Mouse (Mus musculus) kidney, postnatal 0 days (tissue): Measurements from ENCODE around the gene Heatr4. TPM values are rescaled to one million over a fixed set of nuclear protein-coding genes. Genes with fewer than 3 reads are reported as not detected.
"Not testable (repeated sequence)": the region's sequence is repeated elsewhere in the genome, so short reads cannot be mapped to it uniquely, and the experiment has no call there.

Experiments used
- ATAC-seq: fragments of 200-750 bp; cut with Nextera tagmentation; replicated peaks from 2 replicates; pipeline ENCODE4 v1.8.0; 2017; ENCODE audit warnings: low read depth, moderate number of reproducible peaks, moderate TSS enrichment, moderate library complexity; ENCODE audit not compliant: low FRiP score
- DNase-seq: peaks from one replicate; pipeline ENCODE4 v3.0.0-alpha.2; 2016; ENCODE audit warnings: low spot score
- H3K27ac ChIP-seq: fragments of 300-500 bp; sonication (generic); 2 replicates; pipeline ENCODE4 v1.5.1; 2014; ENCODE audit warnings: mild to moderate bottlenecking
- H3K27me3 ChIP-seq: fragments of 300-500 bp; sonication (generic); 2 replicates; pipeline ENCODE4 v1.6.1; 2014; ENCODE audit warnings: low read length, mixed read lengths; ENCODE audit not compliant: insufficient read depth
- H3K36me3 ChIP-seq: fragments of 300-500 bp; sonication (generic); 2 replicates; pipeline ENCODE4 v1.6.1; 2014; ENCODE audit warnings: low read length, mixed read lengths; ENCODE audit not compliant: insufficient read depth
- H3K4me1 ChIP-seq: fragments of 300-500 bp; sonication (generic); replicated peaks from 2 replicates; pipeline ENCODE4 v1.6.1; 2014; ENCODE audit warnings: antibody characterized with exemption, low read length, mixed read lengths; ENCODE audit not compliant: insufficient read depth
- H3K4me2 ChIP-seq: fragments of 300-500 bp; sonication (generic); 2 replicates; pipeline ENCODE4 v1.6.1; 2014; ENCODE audit warnings: mild to moderate bottlenecking, low read length, moderate library complexity, mixed read lengths
- H3K4me3 ChIP-seq: fragments of 300-500 bp; sonication (generic); replicated peaks from 2 replicates; pipeline ENCODE4 v1.5.1; 2014; ENCODE audit warnings: low read depth, low read length
- H3K9ac ChIP-seq: fragments of 300-500 bp; sonication (generic); 2 replicates; pipeline ENCODE4 v1.6.1; 2014; ENCODE audit warnings: low read depth, low read length
- H3K9me3 ChIP-seq: fragments of 300-500 bp; sonication (generic); replicated peaks from 2 replicates; pipeline ENCODE4 v1.6.1; 2016; ENCODE audit warnings: low read length, inconsistent platforms, mixed read lengths
- CTCF ChIP-seq: IDR thresholded peaks from 2 replicates; pipeline ENCODE4 v1.5.1; 2016; ENCODE audit warnings: antibody characterized with exemption, low read depth, mild to moderate bottlenecking, moderate library complexity
- WGBS: fragments of 180-500 bp; shearing (Covaris S2); extraction: QIAGEN DNeasy Blood & Tissue Kit; methylation state at CpG from one replicate; pipeline ENCODE4 v1.1.7; 2014; 5-methylcytosine and 5-hydroxymethylcytosine counted together
- polyA plus RNA-seq: library from polyadenylated mRNA; unstranded; fragments of >200 nt; fragmentation: Nextera tagmentation; extraction: Ambion mirVana; gene quantifications from 2 replicates; pipeline ENCODE4 v1.2.1, GENCODE M21; 2015

The Heatr4 gene
- polyA plus RNA-seq, 1 experiment from 2014 or later: not detected

DNA sequence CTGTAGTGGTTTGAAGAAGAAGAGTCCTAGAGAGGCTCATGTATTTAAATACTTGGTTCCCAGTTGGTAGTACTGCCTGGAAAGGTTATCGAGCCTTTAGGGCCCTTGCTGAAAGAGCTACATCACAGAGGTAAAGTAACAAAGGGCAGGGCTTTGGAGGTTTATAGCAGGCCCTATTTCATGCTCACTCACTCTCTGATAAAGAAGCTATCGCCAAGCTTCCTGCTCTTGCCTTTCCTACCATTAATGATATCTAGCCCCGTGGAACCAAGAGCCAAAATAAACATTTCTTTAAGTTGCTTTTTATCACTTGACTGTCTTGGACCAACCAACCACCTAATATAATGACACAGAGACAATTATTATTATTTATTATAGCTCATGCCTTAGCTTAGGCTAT is 15.8 kb upstream of the Heatr4 start:
- H3K27ac ChIP-seq: no peak overlapping the region
- H3K4me3 ChIP-seq: no peak overlapping the region
- WGBS: 19% methylated on average over 3 of the region's 3 CpGs
- H3K36me3 ChIP-seq: no peaks in the 10 kb centered on the region
- ATAC-seq (no peak), DNase-seq (no peak)
- no peak overlapping the region for H3K4me2 ChIP-seq
- no peak for TF ChIP-seq CTCF
- no peak overlapping the region for H3K9ac ChIP-seq
- peaks cover 3% of the 10 kb centered on the region; the same call in 1 of the 2 replicates for H3K9me3 ChIP-seq
- H3K4me1 ChIP-seq: no peaks in the 10 kb centered on the region
- no peaks in the 10 kb centered on the region for H3K27me3 ChIP-seq

DNA sequence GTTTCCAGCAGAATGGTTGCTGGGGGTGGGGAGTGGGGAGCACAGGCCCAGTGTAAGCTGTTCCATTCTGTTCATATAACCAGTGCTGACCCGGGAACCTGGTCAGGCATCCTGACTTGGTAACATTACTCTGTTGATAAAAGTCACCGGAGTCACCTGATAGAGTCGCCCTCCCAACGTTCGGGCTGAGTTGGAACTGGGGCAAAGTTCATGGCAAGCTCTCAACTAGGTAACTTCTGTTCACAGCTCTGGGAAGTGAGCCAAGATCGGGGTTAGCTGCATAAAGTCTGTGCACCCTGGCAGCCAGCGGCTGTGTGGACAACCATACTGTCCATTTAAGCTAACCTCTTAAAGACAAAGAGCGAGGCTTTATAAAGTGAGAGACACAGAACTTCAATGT is 14.6 kb upstream of the Heatr4 start:
- peak; percentile 83 for ATAC-seq
- H3K9ac ChIP-seq: not testable (repeated sequence)
- H3K27ac ChIP-seq: 0 out of 2 replicates have a peak overlapping the region, but pooled peaks have one; percentile 22

GRCm38 (mm10) chr12:83998341-83999107 is 13.9 kb upstream of the Heatr4 start:
- H3K9me3 ChIP-seq: peaks cover 3% of the 10 kb centered on the region; the same call in 1 of the 2 replicates
- no peak for TF ChIP-seq CTCF
- H3K4me3 ChIP-seq: no peak overlapping the region
- 0 out of 2 replicates have a peak, but pooled peaks cover under 1% of the 10 kb centered on the region for H3K36me3 ChIP-seq
- 34% methylated on average over 11 of the region's 11 CpGs for WGBS
- peak overlapping the region; percentile 39; the same call in 1 of the 2 replicates for H3K27ac ChIP-seq
- no peaks in the 10 kb centered on the region for H3K4me1 ChIP-seq
- ATAC-seq (no peak; the same call in 1 of the 2 replicates), DNase-seq (peak; percentile 60)
- no peak overlapping the region for H3K9ac ChIP-seq
- H3K4me2 ChIP-seq: no peak overlapping the region
- no peaks in the 10 kb centered on the region for H3K27me3 ChIP-seq

More for the DNA sequence above, 14.6 kb upstream of the Heatr4 start:
- H3K36me3 ChIP-seq, H3K4me3 ChIP-seq, H3K4me2 ChIP-seq, H3K4me1 ChIP-seq, H3K9me3 ChIP-seq, H3K27me3 ChIP-seq: not testable (repeated sequence)
- WGBS: 27% methylated on average over 8 of the region's 8 CpGs
- peak; percentile 55 for DNase-seq

DNA sequence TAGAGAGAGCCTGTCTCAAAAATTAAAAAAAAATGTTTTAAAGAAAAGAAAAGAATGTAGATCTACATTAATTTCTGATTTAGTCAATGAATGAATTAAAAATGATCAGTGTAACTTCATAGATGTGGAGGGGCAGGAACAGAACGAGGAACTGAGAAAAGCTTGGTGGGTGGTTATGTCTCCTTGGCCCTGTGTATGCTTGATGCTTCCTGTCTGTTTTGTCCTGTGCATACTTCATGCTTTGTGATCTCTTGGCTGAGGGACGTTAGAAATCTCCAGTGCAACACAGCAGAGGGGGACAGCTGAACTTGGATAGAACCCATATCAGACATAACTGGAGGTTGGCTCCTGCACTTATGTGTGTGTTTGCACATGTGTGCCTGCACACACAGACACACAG is 12.6 kb upstream of the Heatr4 start:
- DNase-seq: no peak
- 0 out of 2 replicates have a peak, but pooled peaks cover 5% of the 10 kb centered on the region for H3K36me3 ChIP-seq
- no peak overlapping the region for H3K4me3 ChIP-seq
- H3K4me2 ChIP-seq: no peak overlapping the region
- no peak overlapping the region for H3K9ac ChIP-seq
- no peaks in the 10 kb centered on the region for H3K27me3 ChIP-seq
- no peak for ATAC-seq
- H3K27ac ChIP-seq: no peak overlapping the region
- H3K4me1 ChIP-seq: no peaks in the 10 kb centered on the region
- no peak for TF ChIP-seq CTCF
- H3K9me3 ChIP-seq: peaks cover 3% of the 10 kb centered on the region; the same call in 1 of the 2 replicates
- WGBS: 49% methylated on average over 2 of the region's 2 CpGs

DNA sequence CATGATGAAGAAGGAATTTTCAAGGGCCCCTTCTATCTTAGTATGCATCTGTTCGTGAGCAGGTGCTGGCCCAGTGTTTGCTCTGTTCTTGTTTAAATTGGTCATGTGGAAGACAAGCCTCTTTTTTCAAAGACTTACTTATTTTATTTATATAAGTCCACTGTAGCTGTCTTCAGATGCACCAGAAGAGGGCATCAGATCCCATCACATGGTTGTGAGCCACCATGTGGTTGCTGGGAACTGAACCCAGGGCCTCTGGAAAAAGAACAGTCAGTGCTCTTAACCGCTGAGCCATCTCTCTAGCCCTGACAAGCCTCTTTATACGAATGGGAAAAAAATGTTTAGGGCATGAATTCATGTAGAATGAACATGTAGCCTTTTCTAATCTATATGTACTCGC is 4.7 kb upstream of the Heatr4 start:
- Histone ChIP-seq H3K4me3 (no peak overlapping the region), H3K4me2 (no peak overlapping the region), H3K4me1 (0 out of 2 replicates have a peak, but pooled peaks cover 5% of the 10 kb centered on the region), H3K27me3 (no peaks in the 10 kb centered on the region), H3K9me3 (no peaks in the 10 kb centered on the region), H3K27ac (no peak overlapping the region), H3K9ac (no peak overlapping the region), H3K36me3 (0 out of 2 replicates have a peak, but pooled peaks cover 5% of the 10 kb centered on the region)
- 0 out of 2 replicates have a peak, but pooled peaks have one; percentile 32 for TF ChIP-seq CTCF
- 99% methylated on average over 4 of the region's 4 CpGs for WGBS
- DNase-seq: no peak
- no peak for ATAC-seq

DNA sequence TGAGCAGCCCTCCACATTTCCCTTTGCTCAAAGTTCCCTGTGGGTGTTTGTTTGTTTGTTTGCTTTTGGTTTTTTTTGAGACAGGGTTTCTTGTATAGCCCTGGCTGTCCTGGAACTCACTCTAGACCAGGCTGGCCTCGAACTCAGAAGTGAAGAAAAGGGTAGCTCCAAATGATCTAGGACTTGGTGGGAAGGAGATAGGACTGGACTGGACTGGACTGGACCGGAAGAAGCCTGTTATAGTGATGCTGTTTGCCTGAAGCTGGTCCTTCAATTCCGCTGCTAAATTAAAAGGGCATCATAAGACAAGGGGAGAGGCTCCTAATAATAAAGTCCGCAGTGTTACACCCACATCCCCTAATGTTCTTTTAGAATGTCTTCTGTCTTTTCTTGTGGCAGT is 3.8 kb upstream of the Heatr4 start:
- H3K27me3 ChIP-seq: no peaks in the 10 kb centered on the region
- peak overlapping the region; percentile 60 for H3K4me3 ChIP-seq
- DNase-seq (no peak), ATAC-seq (peak; percentile 27; the same call in 1 of the 2 replicates)
- H3K27ac ChIP-seq: peak overlapping the region; percentile 98
- H3K4me1 ChIP-seq: 0 out of 2 replicates have a peak, but pooled peaks cover 5% of the 10 kb centered on the region
- peak overlapping the region; percentile 92 for H3K9ac ChIP-seq
- H3K4me2 ChIP-seq: peak overlapping the region; percentile 67
- H3K9me3 ChIP-seq: no peaks in the 10 kb centered on the region
- H3K36me3 ChIP-seq: 0 out of 2 replicates have a peak, but pooled peaks cover 4% of the 10 kb centered on the region
- TF ChIP-seq CTCF: no peak
- 55% methylated on average over 4 of the region's 4 CpGs for WGBS
